Mouse (Mus musculus): ENCODE measurements at regions not wholly inside any gene's neighbourhood (a gene's known extent, or its start where the extent isn't known, plus 50 kb on each side); places are given as distances from the start of the nearest gene placed in this dataset.
"Not testable (repeated sequence)": the region's sequence is repeated elsewhere in the genome, so short reads cannot be mapped to it uniquely, and the experiment has no call there.

GRCm38 (mm10) chr6:5576891-5577290 lies 80.8 kb upstream of the Pdk4 start:
- not testable (repeated sequence) for H3K9me3 ChIP-seq (ENCODE audit: control insufficient read depth, low read length); H3K27me3 ChIP-seq (ENCODE audit: control insufficient read depth, insufficient read depth, low read length); H3K36me3 ChIP-seq (replicated peaks; ENCODE audit: control insufficient read depth, insufficient read depth); DNase-seq (ENCODE audit: low spot score); H3K4me2 ChIP-seq (replicated peaks); ATAC-seq (ENCODE audit: low FRiP score); H3K4me3 ChIP-seq (replicated peaks; ENCODE audit: low read length); H3K9ac ChIP-seq; H3K4me1 ChIP-seq (replicated peaks; ENCODE audit: control insufficient read depth, insufficient read depth, low read length); H3K27ac ChIP-seq
- 87% methylated on average over 2 of the region's 2 CpGs for WGBS

- 85% methylated on average over 5 of the region's 5 CpGs for WGBS
These were observed 70.5 kb upstream of the Pdk4 start for GRCm38 (mm10) chr6:5566582-5566981.

GRCm38 (mm10) chr6:5565049-5565448 lies 68.9 kb upstream of the Pdk4 start:
- 83% methylated on average over 2 of the region's 2 CpGs for WGBS
- no peak for ATAC-seq (ENCODE audit: low FRiP score)
- no peaks in the 10 kb centered on the region for H3K4me1 ChIP-seq (replicated peaks; ENCODE audit: control insufficient read depth, insufficient read depth, low read length)
- no peak overlapping the region for H3K4me2 ChIP-seq (replicated peaks)
- no peaks in the 10 kb centered on the region for H3K27me3 ChIP-seq (ENCODE audit: control insufficient read depth, insufficient read depth, low read length)
- H3K36me3 ChIP-seq (replicated peaks; ENCODE audit: control insufficient read depth, insufficient read depth): no peaks in the 10 kb centered on the region
- no peak overlapping the region for H3K9ac ChIP-seq
- no peak overlapping the region for H3K4me3 ChIP-seq (replicated peaks; ENCODE audit: low read length)
- DNase-seq (ENCODE audit: low spot score): no peak
- H3K9me3 ChIP-seq (ENCODE audit: control insufficient read depth, low read length): no peaks in the 10 kb centered on the region
- H3K27ac ChIP-seq: no peak overlapping the region

More at GRCm38 (mm10) chr6:5566582-5566981, 70.5 kb upstream of the Pdk4 start:
- Histone ChIP-seq H3K4me3 (replicated peaks; ENCODE audit: low read length) (no peak overlapping the region), H3K4me2 (replicated peaks) (no peak overlapping the region), H3K27me3 (ENCODE audit: control insufficient read depth, insufficient read depth, low read length) (no peaks in the 10 kb centered on the region), H3K36me3 (replicated peaks; ENCODE audit: control insufficient read depth, insufficient read depth) (no peaks in the 10 kb centered on the region), H3K27ac (no peak overlapping the region), H3K9me3 (ENCODE audit: control insufficient read depth, low read length) (no peaks in the 10 kb centered on the region), H3K9ac (no peak overlapping the region), H3K4me1 (replicated peaks; ENCODE audit: control insufficient read depth, insufficient read depth, low read length) (no peaks in the 10 kb centered on the region)
- no peak for DNase-seq (ENCODE audit: low spot score)
- ATAC-seq (ENCODE audit: low FRiP score): no peak

- Histone ChIP-seq H3K36me3 (replicated peaks; ENCODE audit: control insufficient read depth, insufficient read depth) (no peaks in the 10 kb centered on the region), H3K4me3 (replicated peaks; ENCODE audit: low read length) (no peak overlapping the region), H3K9ac (no peak overlapping the region), H3K4me1 (replicated peaks; ENCODE audit: control insufficient read depth, insufficient read depth, low read length) (no peaks in the 10 kb centered on the region), H3K9me3 (ENCODE audit: control insufficient read depth, low read length) (no peaks in the 10 kb centered on the region), H3K4me2 (replicated peaks) (no peak overlapping the region), H3K27me3 (ENCODE audit: control insufficient read depth, insufficient read depth, low read length) (no peaks in the 10 kb centered on the region), H3K27ac (no peak overlapping the region)
- no peak for DNase-seq (ENCODE audit: low spot score)
- 67% methylated on average over 4 of the region's 4 CpGs for WGBS
- no peak for ATAC-seq (ENCODE audit: low FRiP score)
These were observed 57.7 kb upstream of the Pdk4 start for GRCm38 (mm10) chr6:5553703-5554394.

- no peaks in the 10 kb centered on the region for H3K27me3 ChIP-seq (ENCODE audit: control insufficient read depth, insufficient read depth, low read length)
- no peaks in the 10 kb centered on the region for H3K36me3 ChIP-seq (replicated peaks; ENCODE audit: control insufficient read depth, insufficient read depth)
- 86% methylated on average over 1 of the region's 1 CpGs for WGBS
- H3K9ac ChIP-seq: no peak overlapping the region
- H3K27ac ChIP-seq: no peak overlapping the region
- no peaks in the 10 kb centered on the region for H3K9me3 ChIP-seq (ENCODE audit: control insufficient read depth, low read length)
- H3K4me2 ChIP-seq (replicated peaks): no peak overlapping the region
- ATAC-seq (ENCODE audit: low FRiP score) (no peak), DNase-seq (ENCODE audit: low spot score) (no peak)
- H3K4me1 ChIP-seq (replicated peaks; ENCODE audit: control insufficient read depth, insufficient read depth, low read length): no peaks in the 10 kb centered on the region
- no peak overlapping the region for H3K4me3 ChIP-seq (replicated peaks; ENCODE audit: low read length)
These were observed 54.0 kb upstream of the Pdk4 start for GRCm38 (mm10) chr6:5550067-5550466.

All from hindbrain, embryonic 14.5 days (tissue).